Mouse (Mus musculus) lung, postnatal 0 days (tissue): Measurements from ENCODE around the gene Pigyl. TPM values are rescaled to one million over a fixed set of nuclear protein-coding genes. Genes with fewer than 3 reads are reported as not detected.
"Not testable (repeated sequence)": the region's sequence is repeated elsewhere in the genome, so short reads cannot be mapped to it uniquely, and the experiment has no call there.

Experiments used
- ATAC-seq: fragments of 200-750 bp; cut with Nextera tagmentation; 2 replicates; pipeline ENCODE4 v1.8.0; 2017; ENCODE audit warnings: moderate library complexity
- DNase-seq: peaks from one replicate; pipeline ENCODE4 v3.0.0-alpha.2; 2016; ENCODE audit warnings: low spot score
- H3K27ac ChIP-seq: fragments of 300-500 bp; sonication (generic); 2 replicates; pipeline ENCODE4 v1.5.1; 2014; ENCODE audit warnings: antibody characterized with exemption, mild to moderate bottlenecking, low read length, mixed read lengths
- H3K27me3 ChIP-seq: fragments of 300-500 bp; sonication (generic); replicated peaks from 2 replicates; pipeline ENCODE4 v1.6.1; 2014; ENCODE audit warnings: low read length, mixed read lengths; ENCODE audit not compliant: insufficient read depth
- H3K36me3 ChIP-seq: fragments of 300-500 bp; sonication (generic); 2 replicates; pipeline ENCODE4 v1.6.1; 2014; ENCODE audit warnings: low read length, mixed read lengths; ENCODE audit not compliant: insufficient read depth
- H3K4me1 ChIP-seq: fragments of 300-500 bp; sonication (generic); 2 replicates; pipeline ENCODE4 v1.6.1; 2014; ENCODE audit warnings: antibody characterized with exemption, low read depth, low read length, mixed read lengths; ENCODE audit not compliant: insufficient read depth
- H3K4me2 ChIP-seq: fragments of 300-500 bp; sonication (generic); replicated peaks from 2 replicates; pipeline ENCODE4 v1.6.1; 2014; ENCODE audit warnings: low read depth, mild to moderate bottlenecking, low read length, moderate library complexity, mixed read lengths
- H3K4me3 ChIP-seq: fragments of 300-500 bp; sonication (generic); 2 replicates; pipeline ENCODE4 v1.5.1; 2014; ENCODE audit warnings: low read depth, low read length
- H3K9ac ChIP-seq: fragments of 300-500 bp; sonication (generic); replicated peaks from 2 replicates; pipeline ENCODE4 v1.6.1; 2014; ENCODE audit warnings: low read depth, mild to moderate bottlenecking
- H3K9me3 ChIP-seq: fragments of 300-500 bp; sonication (generic); 2 replicates; pipeline ENCODE4 v1.6.1; 2016; ENCODE audit warnings: low read length, mixed read lengths
- CTCF ChIP-seq: IDR thresholded peaks from 2 replicates; pipeline ENCODE4 v1.5.1; 2016; ENCODE audit warnings: antibody characterized with exemption, mild to moderate bottlenecking
- EP300 ChIP-seq: IDR thresholded peaks from 2 replicates; pipeline ENCODE4 v1.6.1; 2016; ENCODE audit warnings: antibody characterized with exemption, mild to moderate bottlenecking, control low read depth
- WGBS: fragments of 180-500 bp; shearing (Covaris S2); extraction: QIAGEN DNeasy Blood & Tissue Kit; methylation state at CpG from one replicate; pipeline ENCODE4 v1.1.7; 2014; 5-methylcytosine and 5-hydroxymethylcytosine counted together
- polyA plus RNA-seq: library from polyadenylated mRNA; unstranded; fragments of >200 nt; fragmentation: Nextera tagmentation; extraction: Ambion mirVana; gene quantifications from 2 replicates; pipeline ENCODE4 v1.2.1, GENCODE M21; 2015

The Pigyl gene
- polyA plus RNA-seq, 1 experiment from 2014 or later, result 112 TPM

- Histone ChIP-seq H3K4me1 (no peaks in the 10 kb centered on the region), H3K9me3 (no peaks in the 10 kb centered on the region), H3K27me3 (no peaks in the 10 kb centered on the region), H3K27ac (no peak overlapping the region), H3K36me3 (no peaks in the 10 kb centered on the region), H3K4me3 (no peak overlapping the region), H3K4me2 (no peak overlapping the region), H3K9ac (no peak overlapping the region)
- DNase-seq, result no peak
- 76% methylated on average over 7 of the region's 8 CpGs for WGBS
- TF ChIP-seq CTCF (no peak), EP300 (no peak)
- ATAC-seq, result no peak
These were observed 12.2 kb upstream of the Pigyl start for GRCm38 (mm10) chr9:22144304-22144965.

- TF ChIP-seq EP300 (no peak), CTCF (no peak)
- H3K4me1 ChIP-seq, result no peaks in the 10 kb centered on the region
- H3K4me2 ChIP-seq, result no peak overlapping the region
- no peaks in the 10 kb centered on the region for H3K36me3 ChIP-seq
- no peak overlapping the region for H3K9ac ChIP-seq
- 67% methylated on average over 20 of the region's 20 CpGs for WGBS
- DNase-seq, result no peak
- no peak overlapping the region for H3K4me3 ChIP-seq
- 0 out of 2 replicates have a peak, but pooled peaks cover 3% of the 10 kb centered on the region for H3K9me3 ChIP-seq
- no peak overlapping the region for H3K27ac ChIP-seq
- peak; percentile 35; the same call in 1 of the 2 replicates for ATAC-seq
- H3K27me3 ChIP-seq, result no peaks in the 10 kb centered on the region
These were observed 7.0 kb upstream of the Pigyl start for GRCm38 (mm10) chr9:22149426-22150248.

GRCm38 (mm10) chr9:22150249-22150693, 6.4 kb upstream of the Pigyl start:
- not testable (repeated sequence) for H3K9me3 ChIP-seq, H3K27me3 ChIP-seq, H3K27ac ChIP-seq, H3K9ac ChIP-seq, H3K36me3 ChIP-seq, H3K4me1 ChIP-seq, H3K4me2 ChIP-seq, ATAC-seq, DNase-seq, H3K4me3 ChIP-seq
- WGBS, result 68% methylated on average over 7 of the region's 7 CpGs

GRCm38 (mm10) chr9:22150946-22151345, 5.7 kb upstream of the Pigyl start:
- Histone ChIP-seq H3K27ac (no peak overlapping the region), H3K4me1 (no peaks in the 10 kb centered on the region), H3K9me3 (0 out of 2 replicates have a peak, but pooled peaks cover 3% of the 10 kb centered on the region), H3K4me2 (no peak overlapping the region), H3K36me3 (no peaks in the 10 kb centered on the region), H3K9ac (no peak overlapping the region), H3K27me3 (no peaks in the 10 kb centered on the region), H3K4me3 (no peak overlapping the region)
- WGBS, result 62% methylated on average over 2 of the region's 2 CpGs
- DNase-seq (no peak), ATAC-seq (no peak)
- TF ChIP-seq CTCF, result no peak

- 84% methylated on average over 3 of the region's 3 CpGs for WGBS
- no peak for ATAC-seq
- H3K4me3 ChIP-seq, result no peak overlapping the region
These were observed 2.8 kb upstream of the Pigyl start for GRCm38 (mm10) chr9:22153810-22154209.

GRCm38 (mm10) chr9:22155614-22156013, 1.0 kb upstream of the Pigyl start:
- TF ChIP-seq CTCF (peak; percentile 84), EP300 (no peak; the same call in 1 of the 2 replicates)
- WGBS, result 14% methylated on average over 10 of the region's 10 CpGs
- H3K36me3 ChIP-seq, result no peaks in the 10 kb centered on the region
- peak; percentile 20 for ATAC-seq
- DNase-seq, result peak; percentile 81
- peaks cover 5% of the 10 kb centered on the region; the same call in 1 of the 2 replicates for H3K4me1 ChIP-seq
- 0 out of 2 replicates have a peak, but pooled peaks cover 3% of the 10 kb centered on the region for H3K9me3 ChIP-seq
- H3K9ac ChIP-seq, result no peak overlapping the region
- no peak overlapping the region for H3K27ac ChIP-seq
- no peaks in the 10 kb centered on the region for H3K27me3 ChIP-seq
- H3K4me3 ChIP-seq, result no peak overlapping the region
- peak overlapping the region; percentile 25; the same call in 1 of the 2 replicates for H3K4me2 ChIP-seq

More at GRCm38 (mm10) chr9:22153810-22154209, 2.8 kb upstream of the Pigyl start:
- Histone ChIP-seq H3K27me3 (no peaks in the 10 kb centered on the region), H3K36me3 (no peaks in the 10 kb centered on the region), H3K9me3 (0 out of 2 replicates have a peak, but pooled peaks cover 3% of the 10 kb centered on the region), H3K4me1 (peaks cover 5% of the 10 kb centered on the region; the same call in 1 of the 2 replicates), H3K9ac (no peak overlapping the region), H3K27ac (no peak overlapping the region), H3K4me2 (no peak overlapping the region)
- DNase-seq, result no peak
- no peak for TF ChIP-seq EP300
- no peak; the same call in 1 of the 2 replicates for TF ChIP-seq CTCF
